Mouse (Mus musculus): ENCODE measurements around the gene Frs2.

- TF ChIP-seq CTCF (IDR thresholded peaks at IDR 0.05; ENCODE audit: low read depth): no peak
- TF ChIP-seq EP300 (IDR thresholded peaks at IDR 0.05; ENCODE audit: low read depth): peak; percentile 48; the same call in 1 of the 2 replicates
These were observed 2.6 kb downstream of the Frs2 start for GRCm38 (mm10) chr10:117145546-117146265.
